Mouse (Mus musculus) olfactory bulb, adult 2 months (tissue): ENCODE measurements around the gene Apopt1. TPM values are rescaled to one million over a fixed set of nuclear protein-coding genes. Genes with fewer than 3 reads are reported as not detected.

Source experiments
- H3K27ac ChIP-seq: fragments of 200-500 bp; 2 replicates; pipeline ENCODE4 v1.5.1; 2012; ENCODE audit warnings: low read depth, low read length; ENCODE audit not compliant: insufficient read depth
- H3K4me1 ChIP-seq: fragments of 200-500 bp; 2 replicates; pipeline ENCODE4 v1.6.1; 2012; ENCODE audit warnings: low read length; ENCODE audit not compliant: control insufficient read depth, insufficient read depth
- H3K4me3 ChIP-seq: fragments of 200-500 bp; 2 replicates; pipeline ENCODE4 v1.5.1; 2012; ENCODE audit warnings: mild to moderate bottlenecking, low read depth, low read length, moderate library complexity; ENCODE audit not compliant: insufficient read depth
- CTCF ChIP-seq: fragments of 200-500 bp; IDR thresholded peaks from 2 replicates; pipeline ENCODE4 v1.5.1; 2012; ENCODE audit warnings: low read depth, mild to moderate bottlenecking, low read length, moderate library complexity; ENCODE audit not compliant: insufficient read depth
- POLR2A ChIP-seq: fragments of 200-500 bp; IDR thresholded peaks from 2 replicates; pipeline ENCODE4 v1.6.1; 2012; ENCODE audit warnings: mild to moderate bottlenecking, low read depth, low read length, moderate library complexity; ENCODE audit not compliant: insufficient read depth
- WGBS: fragments of 180-500 bp; shearing (Covaris S2); methylation state at CpG from one replicate; pipeline ENCODE4 v1.1.7; 2018; 5-methylcytosine and 5-hydroxymethylcytosine counted together
- polyA plus RNA-seq: library from polyadenylated mRNA; stranded (reverse); fragments of >200 nt; gene quantifications from 2 replicates; pipeline ENCODE4 v1.2.4, GENCODE M21; 2012; ENCODE audit warnings: low replicate concordance; ENCODE audit not compliant: missing spikeins, insufficient read depth, insufficient read length

The Apopt1 gene
- polyA plus RNA-seq, 1 experiment = not detected

DNA sequence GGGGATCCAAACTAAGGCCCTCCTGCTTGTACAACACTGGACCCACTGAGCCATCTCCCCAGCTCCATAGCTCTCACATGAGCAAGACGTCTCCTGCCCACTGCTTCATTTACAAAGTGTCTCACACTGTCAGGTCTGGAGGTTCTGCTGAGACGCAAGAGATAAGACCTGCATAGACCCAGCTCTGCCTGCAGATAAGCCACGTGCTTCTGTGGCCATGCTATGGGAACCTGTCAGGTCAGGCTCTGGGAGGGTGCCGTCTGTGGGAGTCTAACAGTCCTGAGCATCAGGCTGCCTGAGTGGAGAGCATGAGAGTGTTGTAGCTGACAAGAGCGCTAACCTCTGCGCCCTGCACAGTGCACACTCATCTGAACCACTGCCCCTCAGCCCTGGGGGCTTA lies 74.0 kb downstream of the Apopt1 start:
- no peak overlapping the region for H3K4me3 ChIP-seq
- no peak for TF ChIP-seq CTCF
- no peak for TF ChIP-seq POLR2A
- H3K27ac ChIP-seq = no peak overlapping the region
- WGBS = 94% methylated on average over 6 of the region's 6 CpGs
- peaks cover 10% of the 10 kb centered on the region for H3K4me1 ChIP-seq

DNA sequence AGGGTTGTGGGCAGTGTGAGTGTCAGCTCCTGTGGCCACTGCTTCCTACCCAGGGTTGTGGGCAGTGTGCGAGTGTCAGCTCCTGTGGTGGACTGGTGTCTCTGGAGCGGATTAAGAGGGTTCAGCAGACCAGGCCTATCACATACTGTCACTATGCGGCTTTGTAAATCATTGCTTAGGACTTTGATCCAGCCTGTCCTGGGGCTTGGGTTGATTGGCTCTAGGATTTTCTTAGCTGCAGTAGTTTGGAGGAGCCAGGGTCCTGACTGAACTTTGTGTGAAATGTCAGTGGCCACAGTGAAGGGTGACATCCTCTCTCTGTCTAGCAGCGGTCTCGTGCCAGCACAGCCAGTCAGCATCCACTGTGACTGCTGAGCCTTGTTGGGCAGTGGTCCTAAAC lies 77.0 kb downstream of the Apopt1 start:
- no peak for TF ChIP-seq POLR2A
- no peak for TF ChIP-seq CTCF
- H3K4me3 ChIP-seq = no peak overlapping the region
- 91% methylated on average over 5 of the region's 5 CpGs for WGBS
- no peak overlapping the region for H3K27ac ChIP-seq
- H3K4me1 ChIP-seq = peaks cover 27% of the 10 kb centered on the region

DNA sequence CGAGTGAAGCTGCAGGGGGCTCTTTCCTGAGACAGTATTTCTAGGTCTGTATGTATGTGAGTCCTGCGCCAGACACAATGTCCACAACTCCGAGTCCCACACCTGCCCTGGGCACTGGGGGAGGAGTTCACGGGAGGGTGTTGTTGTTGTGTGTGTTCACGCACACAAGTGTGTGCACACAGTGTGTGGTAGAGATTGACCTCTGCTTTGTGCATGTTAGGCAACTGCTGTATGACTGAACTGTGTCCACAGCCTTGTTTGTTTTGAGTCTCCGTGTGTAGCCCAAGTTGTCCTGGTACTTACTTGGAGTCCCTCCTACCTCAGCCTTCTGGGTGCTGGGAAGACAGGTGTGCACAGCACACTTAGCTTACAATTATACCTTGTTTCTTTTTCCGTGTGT lies 77.6 kb downstream of the Apopt1 start:
- Histone ChIP-seq H3K27ac (no peak overlapping the region), H3K4me3 (no peak overlapping the region), H3K4me1 (peaks cover 33% of the 10 kb centered on the region)
- TF ChIP-seq CTCF (no peak), POLR2A (no peak)
- 90% methylated on average over 7 of the region's 7 CpGs for WGBS

DNA sequence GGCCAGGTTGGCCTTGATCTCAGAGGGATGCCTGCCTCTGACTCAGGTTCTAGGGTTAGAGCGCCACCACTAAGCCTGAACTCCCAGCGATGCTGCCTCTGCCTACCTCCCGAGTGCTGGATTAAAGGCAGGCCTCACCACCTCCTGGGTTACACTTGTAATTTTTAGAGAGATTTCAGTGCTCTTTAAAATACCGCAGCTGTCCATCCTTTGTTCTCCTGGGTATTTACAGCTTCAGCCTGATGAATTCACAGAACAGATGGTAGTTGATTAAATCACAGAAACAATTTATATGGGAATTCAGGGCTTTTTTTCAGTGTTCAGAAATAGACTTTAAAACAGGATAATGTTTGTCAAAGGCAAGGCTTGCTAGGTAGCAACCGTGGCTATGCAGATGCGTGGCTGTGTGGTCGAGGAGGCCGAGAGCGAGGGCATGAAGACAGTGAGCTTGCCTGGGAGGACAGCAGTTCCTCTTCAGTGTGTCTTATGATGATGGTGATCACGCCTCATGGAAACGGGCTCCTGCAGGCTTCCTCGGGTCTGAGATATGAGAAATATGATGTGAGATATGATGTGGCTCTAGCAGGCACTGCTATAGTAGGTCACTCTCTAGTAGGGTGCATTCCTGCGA lies 78.5 kb downstream of the Apopt1 start:
- peak overlapping the region; percentile 64 for H3K27ac ChIP-seq
- H3K4me1 ChIP-seq = peaks cover 34% of the 10 kb centered on the region
- 63% methylated on average over 13 of the region's 13 CpGs for WGBS
- TF ChIP-seq CTCF = no peak
- TF ChIP-seq POLR2A = no peak
- H3K4me3 ChIP-seq = no peak overlapping the region

DNA sequence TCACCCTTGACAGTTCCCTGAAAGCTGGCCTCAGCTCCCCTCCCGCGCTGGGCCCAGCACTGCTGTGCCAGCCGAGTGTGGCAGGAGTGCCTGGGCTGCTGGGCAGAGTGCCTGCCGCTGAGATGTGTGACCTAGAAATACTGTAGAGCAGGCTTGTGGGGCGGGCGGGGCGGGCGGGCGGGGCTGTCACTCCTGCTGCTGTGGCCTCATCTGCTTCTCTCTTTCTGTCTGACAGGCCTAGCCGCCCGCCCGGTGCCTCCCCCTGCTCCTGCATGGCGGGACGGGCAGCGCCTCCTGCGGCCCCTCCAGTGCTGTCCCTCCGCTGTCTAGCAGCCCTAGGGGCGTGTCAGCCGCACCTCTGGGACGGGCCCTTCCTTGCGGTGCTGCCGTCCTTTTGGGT lies 81.0 kb downstream of the Apopt1 start:
- no peak for TF ChIP-seq CTCF
- 62% methylated on average over 22 of the region's 22 CpGs for WGBS

DNA sequence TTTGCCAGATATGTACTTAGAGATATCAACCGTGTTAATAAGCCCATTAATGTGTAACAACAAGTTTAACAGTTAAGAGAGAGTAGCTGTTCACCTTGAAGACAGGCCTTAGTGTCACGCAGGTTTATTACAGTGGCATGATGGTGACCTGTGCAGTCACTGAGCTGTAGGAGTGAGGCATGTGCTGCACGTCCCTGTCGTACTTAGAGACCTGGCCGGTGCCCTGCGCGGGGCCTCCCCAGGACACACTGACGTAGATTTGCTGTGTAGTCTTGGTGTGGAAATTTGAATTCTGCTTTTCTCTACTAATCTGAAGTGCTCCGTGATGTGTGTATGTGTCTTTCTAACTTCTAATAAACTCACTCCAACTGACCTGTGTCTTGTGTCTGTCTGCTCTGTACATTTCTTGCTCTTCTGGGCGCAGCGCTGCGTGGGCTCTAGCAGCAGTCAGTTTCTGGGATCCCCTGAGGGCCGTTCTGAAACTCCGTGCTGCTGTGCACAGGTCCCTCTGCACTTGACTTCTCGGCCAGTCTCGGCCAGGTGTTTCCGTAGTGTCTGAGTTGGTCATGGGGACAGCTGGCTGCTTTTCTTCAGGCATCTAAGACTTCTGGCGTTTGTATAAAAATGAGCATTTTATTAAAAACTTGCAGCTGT lies 81.6 kb downstream of the Apopt1 start:
- no peak overlapping the region for H3K4me3 ChIP-seq

More for the DNA sequence above, 81.0 kb downstream of the Apopt1 start:
- H3K4me3 ChIP-seq = no peak overlapping the region
- no peak overlapping the region for H3K27ac ChIP-seq
- peaks cover 34% of the 10 kb centered on the region for H3K4me1 ChIP-seq

DNA sequence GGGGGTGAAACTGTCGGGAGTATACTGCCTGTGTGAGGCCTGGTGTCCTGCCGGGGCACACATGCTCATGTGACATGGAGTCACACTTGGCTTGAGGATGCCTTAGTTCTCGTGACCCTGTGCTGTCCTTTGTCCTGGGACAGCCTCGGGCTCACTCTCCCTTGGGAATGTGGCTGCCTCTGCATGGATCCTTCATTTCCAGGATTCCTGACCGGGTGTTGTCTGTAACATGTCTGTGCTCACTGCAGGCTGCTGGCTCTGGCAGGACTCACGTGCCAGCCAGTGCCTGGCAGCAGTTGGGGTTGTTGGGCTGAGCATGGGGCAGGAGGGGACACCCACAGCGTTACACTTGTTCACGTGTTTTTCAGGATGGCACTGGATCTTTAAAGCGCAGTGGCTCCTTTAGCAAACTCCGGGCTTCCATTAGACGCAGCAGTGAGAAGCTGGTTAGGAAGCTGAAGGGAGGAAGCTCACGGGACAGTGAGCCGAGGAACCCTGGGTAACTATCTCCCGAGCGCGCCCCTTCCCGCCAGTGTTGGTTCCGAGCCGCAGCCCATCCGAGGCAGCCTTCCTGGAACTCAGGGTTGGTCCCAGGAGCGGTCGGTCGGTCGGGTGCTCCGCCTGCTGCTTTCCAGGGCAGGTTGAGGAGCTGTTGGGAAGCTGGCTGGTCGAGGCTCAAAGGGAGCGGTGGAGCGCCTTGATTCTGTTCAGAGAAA lies 82.3 kb downstream of the Apopt1 start:
- Histone ChIP-seq H3K4me3 (no peak overlapping the region), H3K27ac (peak overlapping the region; percentile 43; the same call in 1 of the 2 replicates), H3K4me1 (peaks cover 32% of the 10 kb centered on the region)
- no peak for TF ChIP-seq CTCF
- 0 out of 2 replicates have a peak, but pooled peaks have one; percentile 11 for TF ChIP-seq POLR2A
- WGBS = 86% methylated on average over 28 of the region's 28 CpGs

More for the DNA sequence above, 81.6 kb downstream of the Apopt1 start:
- peak overlapping the region; percentile 43; the same call in 1 of the 2 replicates for H3K27ac ChIP-seq
- peaks cover 34% of the 10 kb centered on the region for H3K4me1 ChIP-seq
- TF ChIP-seq POLR2A = 0 out of 2 replicates have a peak, but pooled peaks have one; percentile 5
- TF ChIP-seq CTCF = no peak
- 91% methylated on average over 18 of the region's 18 CpGs for WGBS

DNA sequence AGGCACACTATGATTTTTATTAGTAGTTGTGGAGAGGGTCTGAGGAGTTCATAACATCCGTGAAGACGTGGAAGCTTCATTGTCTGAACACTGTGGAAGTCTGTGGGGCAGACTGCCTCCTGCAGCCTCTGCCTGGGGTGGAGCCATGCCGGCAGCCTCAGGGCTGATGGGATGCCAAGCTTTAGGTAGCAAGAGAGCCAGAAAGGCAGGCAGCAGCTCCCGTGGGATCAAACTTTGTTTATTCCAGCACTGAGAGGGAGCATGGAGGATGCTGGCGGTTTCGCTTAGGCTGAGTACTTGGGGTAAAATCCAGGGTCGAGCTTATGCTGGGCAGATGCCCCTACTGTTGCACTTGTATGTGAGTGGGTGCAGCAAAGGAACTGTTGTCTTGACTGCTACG lies 84.2 kb downstream of the Apopt1 start:
- 62% methylated on average over 8 of the region's 8 CpGs for WGBS

DNA sequence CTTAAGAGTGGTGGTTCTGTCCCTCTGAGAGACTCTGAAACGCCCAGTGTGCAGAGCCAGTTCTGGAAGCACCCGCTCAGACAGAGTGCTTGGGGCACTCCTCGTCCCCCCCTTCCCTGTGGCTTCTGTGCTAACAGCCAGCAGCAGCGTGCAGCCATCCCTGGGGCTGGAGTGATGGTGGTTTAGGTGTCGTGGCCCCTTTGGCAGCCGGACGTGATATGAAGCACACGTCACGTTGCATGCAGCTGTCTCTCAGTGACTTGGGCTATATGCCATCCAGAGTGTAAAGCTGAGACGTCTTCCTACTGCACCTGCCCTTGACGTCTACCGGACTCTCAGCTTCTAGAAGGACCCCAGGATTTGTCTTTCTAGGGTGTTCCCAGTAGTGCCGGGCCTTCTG lies 85.4 kb downstream of the Apopt1 start:
- Histone ChIP-seq H3K4me1 (peaks cover 21% of the 10 kb centered on the region), H3K4me3 (no peak overlapping the region), H3K27ac (no peak overlapping the region)
- TF ChIP-seq CTCF = no peak
- 90% methylated on average over 13 of the region's 13 CpGs for WGBS

More for the DNA sequence above, 84.2 kb downstream of the Apopt1 start:
- Histone ChIP-seq H3K4me3 (no peak overlapping the region), H3K4me1 (peaks cover 26% of the 10 kb centered on the region), H3K27ac (no peak overlapping the region)
- TF ChIP-seq POLR2A (no peak), CTCF (no peak)
